Mouse (Mus musculus): ENCODE measurements around the gene Gm20547.

- no peak for TF ChIP-seq POLR2A (IDR thresholded peaks at IDR 0.05; ENCODE audit: control insufficient read depth, extremely low read depth, insufficient read depth, low read length, poor library complexity)
- TF ChIP-seq CTCF (IDR thresholded peaks at IDR 0.05; ENCODE audit: borderline replicate concordance, control insufficient read depth, extremely low read depth, insufficient read depth, low read length, poor library complexity), result peak; percentile 99
These were observed 30.1 kb upstream of the Gm20547 start for GRCm38 (mm10) chr17:34911945-34912351.
